ENCODE assay signal across 28 mouse cellular contexts in genomic region chr8:78315576-78315975, GRCm38 (mm10).
"Had no signal": no experiment of that assay in that cellular context is flagged by ENCODE, and none has a peak within 500 bp of the region (broad histone marks: within the 10 kb centered on the region; RNA-seq: fewer than 3 reads in every experiment).

No protein-coding gene starts in this region.

- ATAC-seq: forebrain, embryonic 13.5 days; forebrain, embryonic 14.5 days; forebrain, embryonic 15.5 days; forebrain, embryonic 16.5 days; forebrain, postnatal 0 days had no signal

- H3K27me3 ChIP-seq: embryonic facial prominence, embryonic 12.5 days; embryonic facial prominence, embryonic 13.5 days; embryonic facial prominence, embryonic 15.5 days; forebrain, embryonic 12.5 days; forebrain, embryonic 13.5 days; forebrain, embryonic 15.5 days had no signal

- H3K27ac ChIP-seq: embryonic facial prominence, embryonic 10.5 days; embryonic facial prominence, embryonic 12.5 days; embryonic facial prominence, embryonic 13.5 days; embryonic facial prominence, embryonic 15.5 days; forebrain, embryonic 10.5 days; forebrain, embryonic 12.5 days; forebrain, embryonic 13.5 days; forebrain, embryonic 15.5 days; gastrocnemius, adult 2 months; heart, adult 2 months had no signal

- DNase-seq: cerebellum, adult 18-20 months; cerebellum, adult 2 months; cerebellum, adult 8-10 months; cerebellum, adult 9-10 months; cerebellum, adult 9-11 months; cerebellum, postnatal 10 days; cerebellum, postnatal 14 days; cerebellum, postnatal 25 days; cerebellum, postnatal 36 days; embryo, embryonic 11 days; forebrain, postnatal 0 days; gastrocnemius, adult 2 months; gastrocnemius, postnatal 10 days; gastrocnemius, postnatal 25 days; gastrocnemius, postnatal 36 days; heart, adult 18-20 months; heart, adult 2 months had no signal

- H3K4me3 ChIP-seq: embryonic facial prominence, embryonic 10.5 days; embryonic facial prominence, embryonic 12.5 days; embryonic facial prominence, embryonic 13.5 days; embryonic facial prominence, embryonic 15.5 days; erythroblast, embryonic 14.5 days; forebrain, embryonic 10.5 days; forebrain, embryonic 12.5 days; forebrain, embryonic 13.5 days; forebrain, embryonic 15.5 days; gastrocnemius, adult 2 months; heart, adult 2 months had no signal

- H3K9me3 ChIP-seq: embryonic facial prominence, embryonic 10.5 days; embryonic facial prominence, embryonic 12.5 days; embryonic facial prominence, embryonic 13.5 days; embryonic facial prominence, embryonic 15.5 days; forebrain, embryonic 10.5 days; forebrain, embryonic 12.5 days; forebrain, embryonic 13.5 days; forebrain, embryonic 15.5 days had no signal

- H3K4me1 ChIP-seq: embryonic facial prominence, embryonic 15.5 days; forebrain, embryonic 13.5 days; forebrain, embryonic 15.5 days had no signal

- H3K36me3 ChIP-seq: embryonic facial prominence, embryonic 10.5 days; embryonic facial prominence, embryonic 12.5 days; embryonic facial prominence, embryonic 13.5 days; embryonic facial prominence, embryonic 15.5 days; forebrain, embryonic 10.5 days; forebrain, embryonic 12.5 days; forebrain, embryonic 15.5 days had no signal

- H3K4me2 ChIP-seq: embryonic facial prominence, embryonic 12.5 days; embryonic facial prominence, embryonic 13.5 days; embryonic facial prominence, embryonic 15.5 days; forebrain, embryonic 12.5 days; forebrain, embryonic 13.5 days; forebrain, embryonic 15.5 days had no signal

- H3K9ac ChIP-seq: embryonic facial prominence, embryonic 12.5 days; embryonic facial prominence, embryonic 13.5 days; embryonic facial prominence, embryonic 15.5 days; forebrain, embryonic 12.5 days; forebrain, embryonic 13.5 days; forebrain, embryonic 15.5 days; forebrain, postnatal 0 days had no signal
